Mouse (Mus musculus): ENCODE results near the gene Pax6.

The Pax6 gene

GRCm38 (mm10) chr2:105682634-105683351, 14.1 kb downstream of the Pax6 start:
- no peak for DNase-seq (ENCODE audit: low read depth in 1 of 2, low spot score in 2 of 2)

GRCm38 (mm10) chr2:105683771-105684410, 15.2 kb downstream of the Pax6 start:
- DNase-seq (ENCODE audit: low read depth in 1 of 2, low spot score in 2 of 2) = no peak

- DNase-seq (ENCODE audit: low read depth in 1 of 2, low spot score in 2 of 2) = no peak
Observed at GRCm38 (mm10) chr2:105684991-105685650, 16.4 kb downstream of the Pax6 start.

GRCm38 (mm10) chr2:105685651-105686050, 17.0 kb downstream of the Pax6 start:
- no peak for DNase-seq (ENCODE audit: low read depth in 1 of 2, low spot score in 2 of 2)

- DNase-seq (ENCODE audit: low read depth in 1 of 2, low spot score in 2 of 2) = no peak
Observed at GRCm38 (mm10) chr2:105686363-105687316, 17.9 kb downstream of the Pax6 start.

GRCm38 (mm10) chr2:105687317-105687991, 18.8 kb downstream of the Pax6 start:
- no peak for DNase-seq (ENCODE audit: low read depth in 1 of 2, low spot score in 2 of 2)

- DNase-seq (ENCODE audit: low read depth in 1 of 2, low spot score in 2 of 2) = no peak
Observed at GRCm38 (mm10) chr2:105688011-105688410, 19.3 kb downstream of the Pax6 start.

- DNase-seq (ENCODE audit: low read depth in 1 of 2, low spot score in 2 of 2) = no peak
Observed at GRCm38 (mm10) chr2:105688436-105689303, 20.0 kb downstream of the Pax6 start.

- no peak for DNase-seq (ENCODE audit: low read depth in 1 of 2, low spot score in 2 of 2)
Observed at GRCm38 (mm10) chr2:105689304-105689770, 20.6 kb downstream of the Pax6 start.

GRCm38 (mm10) chr2:105689771-105690639, 21.3 kb downstream of the Pax6 start:
- DNase-seq (ENCODE audit: low read depth in 1 of 2, low spot score in 2 of 2) = no peak

GRCm38 (mm10) chr2:105691296-105691695, 22.6 kb downstream of the Pax6 start:
- DNase-seq (ENCODE audit: low read depth in 1 of 2, low spot score in 2 of 2) = no peak

- no peak for DNase-seq (ENCODE audit: low read depth in 1 of 2, low spot score in 2 of 2)
Observed at GRCm38 (mm10) chr2:105697741-105698140, 29.0 kb downstream of the Pax6 start.

- DNase-seq (ENCODE audit: low read depth in 1 of 2, low spot score in 2 of 2) = no peak
Observed at GRCm38 (mm10) chr2:105698631-105699030, 29.9 kb downstream of the Pax6 start.

GRCm38 (mm10) chr2:105701781-105702180, 33.1 kb downstream of the Pax6 start:
- DNase-seq (ENCODE audit: low read depth in 1 of 2, low spot score in 2 of 2) = no peak

- no peak for DNase-seq (ENCODE audit: low read depth in 1 of 2, low spot score in 2 of 2)
Observed at GRCm38 (mm10) chr2:105702586-105702985, 33.9 kb downstream of the Pax6 start.

GRCm38 (mm10) chr2:105705320-105705719, 36.6 kb downstream of the Pax6 start:
- DNase-seq (ENCODE audit: low read depth in 1 of 2, low spot score in 2 of 2) = no peak

- DNase-seq (ENCODE audit: low read depth in 1 of 2, low spot score in 2 of 2) = no peak
Observed at GRCm38 (mm10) chr2:105709126-105709525, 40.4 kb downstream of the Pax6 start.

GRCm38 (mm10) chr2:105710511-105710910, 41.8 kb downstream of the Pax6 start:
- no peak for DNase-seq (ENCODE audit: low read depth in 1 of 2, low spot score in 2 of 2)

Data from monocyte, adult 2 months (primary cell).